Mouse (Mus musculus) small intestine, adult 2 months (tissue): ENCODE measurements around the gene Podxl2.

ENCODE experiments used
- CTCF ChIP-seq: fragments of 200-500 bp; IDR thresholded peaks from 2 replicates; pipeline ENCODE4 v1.5.1; 2012; ENCODE audit warnings: low read depth, mild to moderate bottlenecking, control low read depth, inconsistent platforms, low read length, moderate library complexity, mixed read lengths; ENCODE audit not compliant: insufficient replicate concordance, insufficient read length; ENCODE audit errors: extremely low read depth
- POLR2A ChIP-seq: fragments of 200-500 bp; IDR thresholded peaks from 2 replicates; pipeline ENCODE4 v1.6.1; 2012; ENCODE audit warnings: low read depth, mild to moderate bottlenecking, control low read depth, inconsistent platforms, low read length, moderate library complexity

GRCm38 (mm10) chr6:88857249-88857648 is 17.6 kb downstream of the Podxl2 start:
- no peak for TF ChIP-seq CTCF
- TF ChIP-seq POLR2A: no peak
